Mouse (Mus musculus) lung, adult 18-20 months (tissue): ENCODE measurements at regions not wholly inside any gene's neighbourhood (a gene's known extent, or its start where the extent isn't known, plus 50 kb on each side); places are given as distances from the start of the nearest gene placed in this dataset.

Source experiments
- DNase-seq, 2 experiments: peaks; one replicate each; pipeline ENCODE4 v3.0.0; 2022; ENCODE audit warnings: mixed read lengths in 2 of 2

GRCm38 (mm10) chr1:60823006-60823665, 63.7 kb upstream of the Ctla4 start:
- DNase-seq: peak; percentile 64 to 72

- peak; percentile 34 to 56 for DNase-seq
Measured at GRCm38 (mm10) chr1:60824218-60825125, 62.3 kb upstream of the Ctla4 start.

GRCm38 (mm10) chr1:60825256-60826186, 61.3 kb upstream of the Ctla4 start:
- peak; percentile 15 to 22 for DNase-seq

- DNase-seq: no peak
Measured at GRCm38 (mm10) chr1:60826981-60827380, 59.8 kb upstream of the Ctla4 start.

- DNase-seq: no peak
Measured at GRCm38 (mm10) chr1:60828152-60828551, 58.6 kb upstream of the Ctla4 start.

GRCm38 (mm10) chr1:60829849-60830248, 57.0 kb upstream of the Ctla4 start:
- peak in 1 of 2 experiments; percentile 23 for DNase-seq

GRCm38 (mm10) chr1:60833668-60834067, 53.1 kb upstream of the Ctla4 start:
- DNase-seq: no peak
